Mouse (Mus musculus) liver, embryonic 12.5 days (tissue): ENCODE data around the gene Sfmbt2. TPM values are rescaled to one million over a fixed set of nuclear protein-coding genes. Genes with fewer than 3 reads are reported as not detected.

Experiments
- ATAC-seq: fragments of 200-750 bp; cut with Nextera tagmentation; 2 replicates; pipeline ENCODE4 v1.8.0; 2017; ENCODE audit warnings: moderate number of reproducible peaks, mild to moderate bottlenecking, moderate library complexity
- H3K27ac ChIP-seq: fragments of 300-500 bp; sonication (generic); 2 replicates; pipeline ENCODE4 v1.5.1; 2016; ENCODE audit warnings: mild to moderate bottlenecking
- H3K27me3 ChIP-seq: fragments of 300-500 bp; sonication (generic); replicated peaks from 2 replicates; pipeline ENCODE4 v1.6.1; 2016; ENCODE audit warnings: mild to moderate bottlenecking, moderate library complexity
- H3K36me3 ChIP-seq: fragments of 300-500 bp; sonication (generic); 2 replicates; pipeline ENCODE4 v1.6.1; 2016; ENCODE audit warnings: mild to moderate bottlenecking, moderate library complexity
- H3K4me1 ChIP-seq: fragments of 300-500 bp; sonication (generic); 2 replicates; pipeline ENCODE4 v1.6.1; 2016
- H3K4me2 ChIP-seq: fragments of 300-500 bp; sonication (generic); 2 replicates; pipeline ENCODE4 v1.6.1; 2016; ENCODE audit warnings: mild to moderate bottlenecking, moderate library complexity
- H3K4me3 ChIP-seq: fragments of 300-500 bp; sonication (generic); 2 replicates; pipeline ENCODE4 v1.5.1; 2016; ENCODE audit warnings: mild to moderate bottlenecking, moderate library complexity
- H3K9ac ChIP-seq: fragments of 300-500 bp; sonication (generic); 2 replicates; pipeline ENCODE4 v1.6.1; 2016; ENCODE audit warnings: mild to moderate bottlenecking, moderate library complexity
- H3K9me3 ChIP-seq: fragments of 300-500 bp; sonication (generic); replicated peaks from 2 replicates; pipeline ENCODE4 v1.6.1; 2016; ENCODE audit warnings: mild to moderate bottlenecking, moderate library complexity
- WGBS: fragments of 180-500 bp; shearing (Covaris S2); methylation state at CpG from one replicate; pipeline ENCODE4 v1.1.7; 2016; ENCODE audit not compliant: insufficient replicate concordance; 5-methylcytosine and 5-hydroxymethylcytosine counted together
- polyA plus RNA-seq: library from polyadenylated mRNA; unstranded; fragments of >200 nt; fragmentation: Nextera tagmentation; extraction: Ambion mirVana; gene quantifications from 2 replicates; pipeline ENCODE4 v1.2.1, GENCODE M21; 2016

The Sfmbt2 gene
- polyA plus RNA-seq, 1 experiment from 2014 or later = 0.68 TPM

GRCm38 (mm10) chr2:10373508-10374206 is 3.3 kb downstream of the Sfmbt2 start:
- Histone ChIP-seq H3K27me3 (peaks cover 79% of the 10 kb centered on the region), H3K9ac (no peak overlapping the region), H3K27ac (no peak overlapping the region), H3K9me3 (no peaks in the 10 kb centered on the region), H3K4me2 (peak overlapping the region; percentile 84), H3K4me3 (peak overlapping the region; percentile 61), H3K4me1 (peaks cover 18% of the 10 kb centered on the region), H3K36me3 (no peaks in the 10 kb centered on the region)
- WGBS = under 1% methylated on average over 30 of the region's 30 CpGs
- no peak for ATAC-seq

- Histone ChIP-seq H3K36me3 (no peaks in the 10 kb centered on the region), H3K27ac (no peak overlapping the region), H3K27me3 (peaks cover 75% of the 10 kb centered on the region), H3K9ac (no peak overlapping the region), H3K4me2 (peak overlapping the region; percentile 84), H3K4me1 (peaks cover 18% of the 10 kb centered on the region), H3K4me3 (peak overlapping the region; percentile 61), H3K9me3 (no peaks in the 10 kb centered on the region)
- WGBS = under 1% methylated on average over 34 of the region's 34 CpGs
- ATAC-seq = peak; percentile 50; the same call in 1 of the 2 replicates
Observed at GRCm38 (mm10) chr2:10374207-10375023, 4.1 kb downstream of the Sfmbt2 start.

- H3K27ac ChIP-seq = no peak overlapping the region
- H3K4me2 ChIP-seq = peak overlapping the region; percentile 84
- 2% methylated on average over 22 of the region's 22 CpGs for WGBS
- peaks cover 18% of the 10 kb centered on the region for H3K4me1 ChIP-seq
- no peak for ATAC-seq
- H3K4me3 ChIP-seq = peak overlapping the region; percentile 61
- no peaks in the 10 kb centered on the region for H3K9me3 ChIP-seq
- H3K9ac ChIP-seq = no peak overlapping the region
- peaks cover 69% of the 10 kb centered on the region for H3K27me3 ChIP-seq
- no peaks in the 10 kb centered on the region for H3K36me3 ChIP-seq
Observed at GRCm38 (mm10) chr2:10375024-10375372, 4.7 kb downstream of the Sfmbt2 start.

GRCm38 (mm10) chr2:10389988-10390387 is 19.7 kb downstream of the Sfmbt2 start:
- no peaks in the 10 kb centered on the region for H3K9me3 ChIP-seq
- no peaks in the 10 kb centered on the region for H3K27me3 ChIP-seq
- ATAC-seq = no peak
- H3K9ac ChIP-seq = no peak overlapping the region
- no peak overlapping the region for H3K4me2 ChIP-seq
- H3K27ac ChIP-seq = no peak overlapping the region
- 21% methylated on average over 4 of the region's 4 CpGs for WGBS
- H3K4me3 ChIP-seq = no peak overlapping the region
- H3K36me3 ChIP-seq = no peaks in the 10 kb centered on the region
- no peaks in the 10 kb centered on the region for H3K4me1 ChIP-seq

GRCm38 (mm10) chr2:10390791-10391190 is 20.5 kb downstream of the Sfmbt2 start:
- no peak for ATAC-seq
- H3K4me1 ChIP-seq = no peaks in the 10 kb centered on the region
- H3K4me3 ChIP-seq = no peak overlapping the region
- no peaks in the 10 kb centered on the region for H3K36me3 ChIP-seq
- H3K4me2 ChIP-seq = no peak overlapping the region
- no peak overlapping the region for H3K9ac ChIP-seq
- no peak overlapping the region for H3K27ac ChIP-seq
- H3K9me3 ChIP-seq = no peaks in the 10 kb centered on the region
- H3K27me3 ChIP-seq = no peaks in the 10 kb centered on the region
- 55% methylated on average over 7 of the region's 7 CpGs for WGBS

- 82% methylated on average over 11 of the region's 11 CpGs for WGBS
- no peaks in the 10 kb centered on the region for H3K36me3 ChIP-seq
- no peak overlapping the region for H3K4me2 ChIP-seq
- H3K27me3 ChIP-seq = no peaks in the 10 kb centered on the region
- H3K4me1 ChIP-seq = no peaks in the 10 kb centered on the region
- no peak overlapping the region for H3K9ac ChIP-seq
- no peak for ATAC-seq
- H3K4me3 ChIP-seq = no peak overlapping the region
- H3K27ac ChIP-seq = no peak overlapping the region
- no peaks in the 10 kb centered on the region for H3K9me3 ChIP-seq
Observed at GRCm38 (mm10) chr2:10395143-10395542, 24.8 kb downstream of the Sfmbt2 start.

- no peak overlapping the region for H3K4me2 ChIP-seq
- H3K4me1 ChIP-seq = no peaks in the 10 kb centered on the region
- H3K9ac ChIP-seq = no peak overlapping the region
- H3K36me3 ChIP-seq = no peaks in the 10 kb centered on the region
- H3K4me3 ChIP-seq = no peak overlapping the region
- WGBS = 55% methylated on average over 9 of the region's 9 CpGs
- no peaks in the 10 kb centered on the region for H3K9me3 ChIP-seq
- no peak for ATAC-seq
- H3K27me3 ChIP-seq = no peaks in the 10 kb centered on the region
- H3K27ac ChIP-seq = no peak overlapping the region
Observed at GRCm38 (mm10) chr2:10397790-10398189, 27.5 kb downstream of the Sfmbt2 start.

GRCm38 (mm10) chr2:10406151-10406550 is 35.8 kb downstream of the Sfmbt2 start:
- no peaks in the 10 kb centered on the region for H3K4me1 ChIP-seq
- no peak overlapping the region for H3K4me2 ChIP-seq
- no peaks in the 10 kb centered on the region for H3K36me3 ChIP-seq
- no peaks in the 10 kb centered on the region for H3K27me3 ChIP-seq
- 71% methylated on average over 2 of the region's 2 CpGs for WGBS
- no peak overlapping the region for H3K9ac ChIP-seq
- ATAC-seq = no peak
- H3K4me3 ChIP-seq = no peak overlapping the region
- no peak overlapping the region for H3K27ac ChIP-seq
- no peaks in the 10 kb centered on the region for H3K9me3 ChIP-seq

GRCm38 (mm10) chr2:10409422-10409821 is 39.1 kb downstream of the Sfmbt2 start:
- Histone ChIP-seq H3K27me3 (no peaks in the 10 kb centered on the region), H3K4me3 (no peak overlapping the region), H3K9me3 (no peaks in the 10 kb centered on the region), H3K36me3 (no peaks in the 10 kb centered on the region), H3K4me2 (no peak overlapping the region), H3K4me1 (no peaks in the 10 kb centered on the region), H3K27ac (no peak overlapping the region), H3K9ac (no peak overlapping the region)
- ATAC-seq = no peak
- 85% methylated on average over 13 of the region's 13 CpGs for WGBS

GRCm38 (mm10) chr2:10410069-10410468 is 39.8 kb downstream of the Sfmbt2 start:
- H3K4me1 ChIP-seq = no peaks in the 10 kb centered on the region
- no peak overlapping the region for H3K9ac ChIP-seq
- no peak overlapping the region for H3K4me3 ChIP-seq
- 93% methylated on average over 5 of the region's 5 CpGs for WGBS
- no peaks in the 10 kb centered on the region for H3K9me3 ChIP-seq
- no peak overlapping the region for H3K27ac ChIP-seq
- no peak overlapping the region for H3K4me2 ChIP-seq
- no peak for ATAC-seq
- H3K36me3 ChIP-seq = no peaks in the 10 kb centered on the region
- no peaks in the 10 kb centered on the region for H3K27me3 ChIP-seq

- Histone ChIP-seq H3K9ac (no peak overlapping the region), H3K36me3 (no peaks in the 10 kb centered on the region), H3K27me3 (no peaks in the 10 kb centered on the region), H3K4me2 (no peak overlapping the region), H3K27ac (no peak overlapping the region), H3K9me3 (no peaks in the 10 kb centered on the region), H3K4me3 (no peak overlapping the region), H3K4me1 (no peaks in the 10 kb centered on the region)
- WGBS = 70% methylated on average over 6 of the region's 6 CpGs
- ATAC-seq = no peak
Observed at GRCm38 (mm10) chr2:10420944-10421420, 50.7 kb downstream of the Sfmbt2 start.

- ATAC-seq = no peak
- no peaks in the 10 kb centered on the region for H3K36me3 ChIP-seq
- H3K4me3 ChIP-seq = no peak overlapping the region
- no peaks in the 10 kb centered on the region for H3K4me1 ChIP-seq
- no peaks in the 10 kb centered on the region for H3K27me3 ChIP-seq
- 53% methylated on average over 9 of the region's 9 CpGs for WGBS
- H3K9me3 ChIP-seq = no peaks in the 10 kb centered on the region
- no peak overlapping the region for H3K4me2 ChIP-seq
- no peak overlapping the region for H3K27ac ChIP-seq
- H3K9ac ChIP-seq = no peak overlapping the region
Observed at GRCm38 (mm10) chr2:10437290-10437689, 67.0 kb downstream of the Sfmbt2 start.
